Comparison of ENCODE assay signal across 16 mouse cellular contexts in the genomic region with DNA sequence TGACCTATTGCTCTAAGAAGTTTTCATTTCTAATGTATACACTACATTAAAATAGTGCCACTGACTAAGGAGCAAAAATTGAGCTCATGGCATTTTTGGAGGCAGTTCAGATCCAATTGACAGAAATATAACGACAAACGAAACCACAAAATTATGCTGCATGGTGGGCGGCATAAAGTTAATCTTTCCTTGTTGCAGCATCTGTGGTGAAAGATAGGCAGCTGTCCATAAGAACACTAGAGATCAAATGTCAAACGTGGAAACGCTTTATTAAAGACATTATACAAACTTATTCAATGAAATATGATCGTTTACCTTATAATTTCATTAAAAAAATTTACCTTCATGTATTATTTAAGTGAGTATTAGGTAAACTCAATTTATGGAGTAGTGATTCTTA.
DNase-seq lines count a peak whose midpoint lies in the region; TF ChIP-seq lines count a peak whose summit lies in the region.
"Had no signal": no experiment of that assay in that cellular context is flagged by ENCODE, and none has a peak within 500 bp of the region (broad histone marks: within the 10 kb centered on the region; RNA-seq: fewer than 3 reads in every experiment).

No protein-coding gene starts in this region.

- no peak overlapping the region for H3K4me3 ChIP-seq in MEL (ENCODE audit: control insufficient read depth in 1 of 2, insufficient read depth in 1 of 2, low read depth in 2 of 2, low read length in 2 of 2)

- DNase-seq in MEL (ENCODE audit: low read depth, low spot score) = peak; percentile 37
- DNase-seq in retina, embryonic 14.5 days (ENCODE audit: low spot score) = no peak
- DNase-seq: adrenal gland, adult 2 months; adrenal gland, adult 8-10 months; adrenal gland, postnatal 10 days; adrenal gland, postnatal 14 days; adrenal gland, postnatal 25 days; adrenal gland, postnatal 36 days; B cell, adult 2 months; cerebellum, adult 11 months; cerebellum, adult 11-12 months; cerebellum, adult 18-20 months; cerebellum, adult 2 months; cerebellum, adult 8-10 months had no signal

- no peak overlapping the region for H3K9ac ChIP-seq in MEL (ENCODE audit: control insufficient read depth, low read depth, low read length, poor library complexity, severe bottlenecking)

- H3K27me3 ChIP-seq in MEL (ENCODE audit: control insufficient read depth in 1 of 2, insufficient read depth in 2 of 2, low read length in 2 of 2) = no peaks in the 10 kb centered on the region
- H3K27me3 ChIP-seq: CH12.LX had no signal

- no peaks in the 10 kb centered on the region for H3K4me1 ChIP-seq in MEL (ENCODE audit: control insufficient read depth in 1 of 2, insufficient read depth in 2 of 2, low read length in 2 of 2)

- no peak for TF ChIP-seq POLR2A in MEL (IDR thresholded peaks at IDR 0.05; ENCODE audit: control insufficient read depth in 1 of 2, insufficient read depth in 1 of 2, low read depth in 1 of 2, low read length in 2 of 2, poor library complexity in 1 of 2)

- TF ChIP-seq CTCF in MEL (IDR thresholded peaks at IDR 0.05 in 2 of 3, conservative IDR thresholded peaks at IDR 0.05 in 1 of 3; ENCODE audit: control insufficient read depth in 1 of 3, insufficient read depth in 1 of 3, low read depth in 2 of 3, low read length in 3 of 3, poor library complexity in 1 of 3, severe bottlenecking in 1 of 3) = no peak

- H3K27ac ChIP-seq in MEL (ENCODE audit: control insufficient read depth, low read depth, low read length) = peak overlapping the region; percentile 36; the same call in 1 of the 2 replicates

- no peaks in the 10 kb centered on the region for H3K79me2 ChIP-seq in MEL (ENCODE audit: control insufficient read depth, insufficient read depth, low read length, poor library complexity)

- peaks cover 0 to 7% of the 10 kb centered on the region in 2 experiments; a peak in 2 of 4 replicates for H3K36me3 ChIP-seq in MEL (ENCODE audit: control insufficient read depth in 1 of 2, insufficient read depth in 2 of 2, low read length in 2 of 2)
- H3K36me3 ChIP-seq: G1E had no signal

- no peaks in the 10 kb centered on the region for H3K9me3 ChIP-seq in MEL (replicated peaks; ENCODE audit: insufficient read depth, low read length)
- H3K9me3 ChIP-seq: G1E had no signal

- peak; percentile 78 to 87 for TF ChIP-seq EP300 in MEL (IDR thresholded peaks at IDR 0.05; ENCODE audit: low read depth in 1 of 2, low read length in 2 of 2)

- TF ChIP-seq RAD21 in MEL (IDR thresholded peaks at IDR 0.05; ENCODE audit: low read depth, low read length) = no peak

TF ChIP-seq in MEL, 35 proteins besides CTCF, POLR2A, EP300 and RAD21:
- TF ChIP-seq USF1 (IDR thresholded peaks at IDR 0.05; ENCODE audit: low read depth, low read length) = no peak
- TF ChIP-seq ZMIZ1 (IDR thresholded peaks at IDR 0.05; ENCODE audit: low read depth, low read length) = no peak
- TF ChIP-seq MAZ (IDR thresholded peaks at IDR 0.05; ENCODE audit: low read depth, low read length) = no peak
- TF ChIP-seq POLR2AphosphoS2 (IDR thresholded peaks at IDR 0.05; ENCODE audit: low read length) = no peak
- peak; percentile 80; the same call in 1 of the 2 replicates for TF ChIP-seq TCF12 (IDR thresholded peaks at IDR 0.05; ENCODE audit: low read depth, low read length)
- no peak for TF ChIP-seq CHD1 (IDR thresholded peaks at IDR 0.05; ENCODE audit: low read depth, low read length)
- TF ChIP-seq MAX (IDR thresholded peaks at IDR 0.05; ENCODE audit: low read length) = no peak; the same call in 1 of the 2 replicates
- TF ChIP-seq MEF2A (IDR thresholded peaks at IDR 0.05; ENCODE audit: extremely low read depth, insufficient replicate concordance, low read depth, low read length, poor library complexity, severe bottlenecking) = no peak
- TF ChIP-seq GATA1 (IDR thresholded peaks at IDR 0.05; ENCODE audit: low read depth, low read length) = peak; percentile 53
- TF ChIP-seq RCOR1 (IDR thresholded peaks at IDR 0.05; ENCODE audit: low read depth, low read length) = no peak
- TF ChIP-seq ETS1 (IDR thresholded peaks at IDR 0.05; ENCODE audit: low read depth, low read length) = peak; percentile 36; the same call in 1 of the 2 replicates
- no peak for TF ChIP-seq CHD2 (IDR thresholded peaks at IDR 0.05; ENCODE audit: low read length)
- no peak for TF ChIP-seq KAT2A (conservative IDR thresholded peaks at IDR 0.05; ENCODE audit: low read depth, low read length)
- TF ChIP-seq TAL1 (IDR thresholded peaks at IDR 0.05; ENCODE audit: low read length) = no peak
- no peak for TF ChIP-seq GABPA (IDR thresholded peaks at IDR 0.05; ENCODE audit: low read depth, low read length)
- TF ChIP-seq UBTF (IDR thresholded peaks at IDR 0.05; ENCODE audit: borderline replicate concordance, insufficient read depth, low read depth, low read length) = no peak
- no peak for TF ChIP-seq JUND (IDR thresholded peaks at IDR 0.05; ENCODE audit: low read depth, low read length)
- no peak for TF ChIP-seq MYC (IDR thresholded peaks at IDR 0.05; ENCODE audit: low read depth, low read length)
- TF ChIP-seq NRF1 (IDR thresholded peaks at IDR 0.05; ENCODE audit: insufficient read depth, low read depth, low read length, poor library complexity, severe bottlenecking) = no peak
